Mouse (Mus musculus) olfactory bulb, adult 2 months (tissue): ENCODE measurements at regions not wholly inside any gene's neighbourhood (a gene's known extent, or its start where the extent isn't known, plus 50 kb on each side); places are given as distances from the start of the nearest gene placed in this dataset.

Experiments
- CTCF ChIP-seq: fragments of 200-500 bp; IDR thresholded peaks from 2 replicates; pipeline ENCODE4 v1.5.1; 2012; ENCODE audit warnings: low read depth, mild to moderate bottlenecking, low read length, moderate library complexity; ENCODE audit not compliant: insufficient read depth
- POLR2A ChIP-seq: fragments of 200-500 bp; IDR thresholded peaks from 2 replicates; pipeline ENCODE4 v1.6.1; 2012; ENCODE audit warnings: mild to moderate bottlenecking, low read depth, low read length, moderate library complexity; ENCODE audit not compliant: insufficient read depth

GRCm38 (mm10) chr10:17382990-17383389, 340.0 kb upstream of the Cited2 start:
- TF ChIP-seq POLR2A = no peak
- TF ChIP-seq CTCF = no peak
